Mouse (Mus musculus): ENCODE results near the gene Upp2. TPM values are rescaled to one million over a fixed set of nuclear protein-coding genes. Genes with fewer than 3 reads are reported as not detected.

Upp2 gene
- total and polyA plus RNA-seq, 3 experiments = 0.66 TPM; not detected in 2

DNA sequence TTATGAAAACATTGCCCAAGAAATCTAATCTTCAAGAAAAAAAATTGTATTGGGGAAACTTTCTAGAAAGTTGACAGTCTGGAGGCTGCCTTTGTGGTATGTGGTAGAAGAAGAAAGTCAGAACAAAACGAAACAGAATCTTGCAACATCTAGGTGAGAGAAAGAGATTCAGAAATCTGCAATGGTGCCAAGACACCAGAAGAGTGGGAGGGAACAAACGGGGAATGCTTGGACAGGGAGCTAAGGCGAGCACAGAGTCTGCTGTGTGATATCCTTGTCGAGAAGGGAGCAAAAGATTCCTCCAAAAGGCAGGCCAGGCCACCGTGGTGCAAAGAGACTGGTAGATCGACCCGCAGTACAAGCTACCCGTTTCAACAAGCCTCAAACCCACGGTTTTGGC is 232.0 kb downstream of the Upp2 start:
- Histone ChIP-seq H3K9me3 (replicated peaks) (peaks cover 27% of the 10 kb centered on the region), H3K4me3 (ENCODE audit: low read depth, low read length) (no peak overlapping the region), H3K36me3 (replicated peaks) (no peaks in the 10 kb centered on the region), H3K4me1 (ENCODE audit: insufficient read depth, low read depth, low read length) (no peaks in the 10 kb centered on the region), H3K27me3 (ENCODE audit: insufficient read depth, low read length) (no peaks in the 10 kb centered on the region)
- DNase-seq (ENCODE audit: low spot score) (no peak), ATAC-seq (ENCODE audit: extremely low read depth, insufficient number of reproducible peaks, low FRiP score, poor library complexity, severe bottlenecking) (no peak)
- TF ChIP-seq TAL1 (conservative IDR thresholded peaks at IDR 0.05; ENCODE audit: low read depth, low read length) = no peak
- no peak for TF ChIP-seq GATA1 (IDR thresholded peaks at IDR 0.05; ENCODE audit: borderline replicate concordance, low read length)
- TF ChIP-seq POLR2AphosphoS5 (IDR thresholded peaks at IDR 0.05; ENCODE audit: insufficient replicate concordance, low read depth, low read length) = no peak
- no peak for TF ChIP-seq CTCF (IDR thresholded peaks at IDR 0.05; ENCODE audit: low read depth, low read length)
- TF ChIP-seq GATA2 (IDR thresholded peaks at IDR 0.05; ENCODE audit: borderline replicate concordance, low read depth, low read length) = no peak

- no peaks in the 10 kb centered on the region for H3K36me3 ChIP-seq (replicated peaks)
- no peak for ATAC-seq (ENCODE audit: extremely low read depth, insufficient number of reproducible peaks, low FRiP score, poor library complexity, severe bottlenecking)
- peaks cover 22% of the 10 kb centered on the region for H3K9me3 ChIP-seq (replicated peaks)
- no peak for TF ChIP-seq POLR2AphosphoS5 (IDR thresholded peaks at IDR 0.05; ENCODE audit: insufficient replicate concordance, low read depth, low read length)
- no peak for TF ChIP-seq TAL1 (conservative IDR thresholded peaks at IDR 0.05; ENCODE audit: low read depth, low read length)
- no peak for TF ChIP-seq CTCF (IDR thresholded peaks at IDR 0.05; ENCODE audit: low read depth, low read length)
- no peak for TF ChIP-seq GATA2 (IDR thresholded peaks at IDR 0.05; ENCODE audit: borderline replicate concordance, low read depth, low read length)
- no peak for TF ChIP-seq GATA1 (IDR thresholded peaks at IDR 0.05; ENCODE audit: borderline replicate concordance, low read length)
- H3K4me3 ChIP-seq (ENCODE audit: low read depth, low read length) = no peak overlapping the region
- no peaks in the 10 kb centered on the region for H3K4me1 ChIP-seq (ENCODE audit: insufficient read depth, low read depth, low read length)
- H3K27me3 ChIP-seq (ENCODE audit: insufficient read depth, low read length) = no peaks in the 10 kb centered on the region
- DNase-seq (ENCODE audit: low spot score) = no peak
Measured at GRCm38 (mm10) chr2:58799623-58800022, 232.5 kb downstream of the Upp2 start.

DNA sequence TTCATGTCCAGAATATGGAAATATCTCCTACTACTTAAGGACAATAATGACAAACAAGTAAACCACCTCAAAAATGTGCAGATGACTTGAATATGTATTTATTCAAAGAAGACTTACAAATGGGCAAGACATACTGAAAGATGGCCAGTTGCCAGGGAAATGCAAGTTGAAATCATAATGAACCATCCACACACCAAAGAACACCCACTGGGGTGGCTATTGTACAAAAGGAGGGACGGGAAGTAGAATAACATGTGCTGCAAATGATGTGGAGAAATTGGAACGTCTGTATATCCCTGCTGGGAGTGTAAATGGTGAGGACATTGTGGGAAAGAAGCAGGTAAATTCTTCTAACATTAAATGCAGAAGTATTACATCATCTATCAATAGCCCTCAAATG is 245.8 kb downstream of the Upp2 start:
- Histone ChIP-seq H3K9me3 (replicated peaks) (peaks cover 17% of the 10 kb centered on the region), H3K36me3 (replicated peaks) (no peaks in the 10 kb centered on the region), H3K4me3 (ENCODE audit: low read depth, low read length) (no peak overlapping the region), H3K27me3 (ENCODE audit: insufficient read depth, low read length) (no peaks in the 10 kb centered on the region), H3K4me1 (ENCODE audit: insufficient read depth, low read depth, low read length) (no peaks in the 10 kb centered on the region)
- no peak for TF ChIP-seq POLR2AphosphoS5 (IDR thresholded peaks at IDR 0.05; ENCODE audit: insufficient replicate concordance, low read depth, low read length)
- no peak for TF ChIP-seq TAL1 (conservative IDR thresholded peaks at IDR 0.05; ENCODE audit: low read depth, low read length)
- TF ChIP-seq GATA1 (IDR thresholded peaks at IDR 0.05; ENCODE audit: borderline replicate concordance, low read length) = no peak
- no peak for TF ChIP-seq CTCF (IDR thresholded peaks at IDR 0.05; ENCODE audit: low read depth, low read length)
- no peak for TF ChIP-seq GATA2 (IDR thresholded peaks at IDR 0.05; ENCODE audit: borderline replicate concordance, low read depth, low read length)
- DNase-seq (ENCODE audit: low spot score) = no peak
- ATAC-seq (ENCODE audit: extremely low read depth, insufficient number of reproducible peaks, low FRiP score, poor library complexity, severe bottlenecking) = no peak

DNA sequence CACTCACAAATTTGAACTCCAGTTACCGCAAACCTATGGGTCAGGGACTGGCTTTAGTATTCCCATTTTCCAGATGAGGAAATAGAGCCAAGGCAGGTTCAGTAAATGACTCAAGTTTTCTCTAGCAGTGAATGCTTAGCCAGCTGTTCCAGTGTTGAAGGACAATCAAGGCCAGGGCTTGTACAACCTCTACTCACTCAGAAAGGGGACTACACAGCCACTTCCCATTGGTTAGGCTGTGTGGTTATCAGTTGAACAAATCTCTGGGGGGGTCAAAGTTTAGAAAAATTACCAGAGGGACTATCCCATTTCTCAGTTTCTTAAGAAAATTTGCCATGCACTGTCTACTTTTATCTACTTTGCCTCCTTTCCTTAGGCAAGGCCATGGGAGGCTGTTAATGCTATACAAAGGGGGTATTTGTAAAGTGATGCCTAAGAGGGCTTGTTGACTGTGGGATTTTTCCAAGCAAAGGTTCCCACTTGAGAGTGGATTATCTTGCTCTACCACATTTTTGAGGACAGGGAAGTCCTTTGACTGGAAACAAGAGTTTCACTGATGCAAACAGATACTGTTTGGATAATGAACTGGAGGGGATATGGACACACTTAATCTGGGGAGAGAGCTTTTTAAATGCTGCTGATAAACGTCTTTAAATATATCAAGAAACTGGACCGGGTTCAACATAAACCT is 262.0 kb downstream of the Upp2 start:
- TF ChIP-seq POLR2AphosphoS5 (IDR thresholded peaks at IDR 0.05; ENCODE audit: insufficient replicate concordance, low read depth, low read length) = no peak
- TF ChIP-seq TAL1 (conservative IDR thresholded peaks at IDR 0.05; ENCODE audit: low read depth, low read length) = no peak
- TF ChIP-seq CTCF (IDR thresholded peaks at IDR 0.05; ENCODE audit: low read depth, low read length) = no peak
- TF ChIP-seq GATA2 (IDR thresholded peaks at IDR 0.05; ENCODE audit: borderline replicate concordance, low read depth, low read length) = no peak
- TF ChIP-seq GATA1 (IDR thresholded peaks at IDR 0.05; ENCODE audit: borderline replicate concordance, low read length) = no peak
- no peaks in the 10 kb centered on the region for H3K36me3 ChIP-seq (replicated peaks)
- H3K9me3 ChIP-seq (replicated peaks) = peaks cover 41% of the 10 kb centered on the region

DNA sequence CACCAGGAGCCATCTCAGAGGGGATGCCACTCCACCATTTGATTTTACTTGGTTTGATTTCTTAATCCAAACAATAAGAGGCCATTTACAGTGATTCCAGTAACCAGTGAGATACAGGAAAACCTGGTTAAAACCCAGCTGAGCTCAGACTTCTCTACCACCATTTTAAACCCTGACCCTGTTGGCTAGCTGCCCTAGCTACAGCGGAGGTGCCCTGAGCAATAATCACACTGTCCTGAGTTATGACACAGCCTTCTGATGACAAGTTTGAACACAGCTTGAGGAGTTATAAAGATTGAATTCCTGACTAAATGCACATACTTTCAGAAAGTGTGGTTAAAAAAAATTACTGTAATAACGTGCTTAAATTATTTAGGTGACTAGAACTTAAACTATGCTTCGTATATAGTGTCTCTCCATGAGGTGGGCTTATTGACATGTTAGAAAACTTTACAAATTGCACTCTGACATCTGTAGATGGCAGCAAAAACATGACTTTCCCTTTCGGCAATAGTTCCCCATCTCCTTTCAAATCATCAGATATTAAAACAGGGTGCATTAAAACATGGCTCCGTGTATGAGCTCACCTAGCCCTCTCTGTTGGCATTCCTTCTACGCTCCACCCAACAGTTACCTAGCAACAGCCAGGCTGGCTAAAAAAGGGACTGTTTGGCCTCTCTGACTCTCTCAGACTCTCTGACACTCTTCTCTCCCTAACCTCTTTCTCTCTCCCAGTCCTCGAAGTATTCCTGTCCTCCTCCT is 263.1 kb downstream of the Upp2 start:
- Histone ChIP-seq H3K27me3 (ENCODE audit: insufficient read depth, low read length) (no peaks in the 10 kb centered on the region), H3K9me3 (replicated peaks) (peaks cover 33% of the 10 kb centered on the region), H3K4me3 (ENCODE audit: low read depth, low read length) (no peak overlapping the region), H3K36me3 (replicated peaks) (no peaks in the 10 kb centered on the region), H3K4me1 (ENCODE audit: insufficient read depth, low read depth, low read length) (no peaks in the 10 kb centered on the region)
- ATAC-seq (ENCODE audit: extremely low read depth, insufficient number of reproducible peaks, low FRiP score, poor library complexity, severe bottlenecking) (no peak), DNase-seq (ENCODE audit: low spot score) (no peak)
- TF ChIP-seq TAL1 (conservative IDR thresholded peaks at IDR 0.05; ENCODE audit: low read depth, low read length) (no peak), CTCF (IDR thresholded peaks at IDR 0.05; ENCODE audit: low read depth, low read length) (no peak), GATA1 (IDR thresholded peaks at IDR 0.05; ENCODE audit: borderline replicate concordance, low read length) (no peak), POLR2AphosphoS5 (IDR thresholded peaks at IDR 0.05; ENCODE audit: insufficient replicate concordance, low read depth, low read length) (no peak), GATA2 (IDR thresholded peaks at IDR 0.05; ENCODE audit: borderline replicate concordance, low read depth, low read length) (no peak)

More for the DNA sequence above, 262.0 kb downstream of the Upp2 start:
- ATAC-seq (ENCODE audit: extremely low read depth, insufficient number of reproducible peaks, low FRiP score, poor library complexity, severe bottlenecking) (no peak), DNase-seq (ENCODE audit: low spot score) (no peak)
- Histone ChIP-seq H3K4me3 (ENCODE audit: low read depth, low read length) (no peak overlapping the region), H3K27me3 (ENCODE audit: insufficient read depth, low read length) (no peaks in the 10 kb centered on the region), H3K4me1 (ENCODE audit: insufficient read depth, low read depth, low read length) (no peaks in the 10 kb centered on the region)

GRCm38 (mm10) chr2:58832253-58832980 is 265.3 kb downstream of the Upp2 start:
- H3K27me3 ChIP-seq (ENCODE audit: insufficient read depth, low read length) = no peaks in the 10 kb centered on the region
- TF ChIP-seq GATA1 (IDR thresholded peaks at IDR 0.05; ENCODE audit: borderline replicate concordance, low read length) (no peak), TAL1 (conservative IDR thresholded peaks at IDR 0.05; ENCODE audit: low read depth, low read length) (no peak), POLR2AphosphoS5 (IDR thresholded peaks at IDR 0.05; ENCODE audit: insufficient replicate concordance, low read depth, low read length) (no peak), CTCF (IDR thresholded peaks at IDR 0.05; ENCODE audit: low read depth, low read length) (no peak), GATA2 (IDR thresholded peaks at IDR 0.05; ENCODE audit: borderline replicate concordance, low read depth, low read length) (no peak)
- no peak for ATAC-seq (ENCODE audit: extremely low read depth, insufficient number of reproducible peaks, low FRiP score, poor library complexity, severe bottlenecking)

More at GRCm38 (mm10) chr2:58832253-58832980, 265.3 kb downstream of the Upp2 start:
- Histone ChIP-seq H3K9me3 (replicated peaks) (peaks cover 33% of the 10 kb centered on the region), H3K4me3 (ENCODE audit: low read depth, low read length) (no peak overlapping the region), H3K36me3 (replicated peaks) (no peaks in the 10 kb centered on the region), H3K4me1 (ENCODE audit: insufficient read depth, low read depth, low read length) (no peaks in the 10 kb centered on the region)
- DNase-seq (ENCODE audit: low spot score) = no peak
